Comparison of ENCODE assay signal across 8 mouse cellular contexts in genomic region chr11:95041139-95041609, GRCm38 (mm10). TPM values are rescaled to one million over a fixed set of nuclear protein-coding genes. Genes with fewer than 3 reads are reported as not detected.
DNase-seq lines count a peak whose midpoint lies in the region; ATAC-seq lines count a peak whose summit lies in the region.

TSS of gene Pdk2 (minus strand) at chr11:95041354.

- peak within 1 kb of the TSS; percentile 70 for H3K4me3 ChIP-seq in intestine, embryonic 14.5 days (ENCODE audit: low read depth, low read length)

- peak; percentile 95 for ATAC-seq in intestine, embryonic 14.5 days (replicated peaks; ENCODE audit: low FRiP score, low TSS enrichment, low read depth)
- ATAC-seq in megakaryocyte progenitor cell, adult 5-6 weeks (replicated peaks; ENCODE audit: poor library complexity) = peak; percentile 97

- DNase-seq in adrenal gland, postnatal 10 days = peak; percentile 97
- peak; percentile 91 for DNase-seq in embryo, embryonic 9.5 days (ENCODE audit: extremely low spot score)
- DNase-seq in gastrocnemius, postnatal 36 days = peak; percentile 91 to 95
- peak; percentile 92 for DNase-seq in intestine, embryonic 14.5 days (ENCODE audit: low spot score)
- peak; percentile 97 to 98 for DNase-seq in left cerebral cortex, postnatal 10 days (ENCODE audit: extremely low spot score in 1 of 2, low spot score in 2 of 2)
- peak; percentile 99 for DNase-seq in right cerebral cortex, postnatal 10 days (ENCODE audit: low spot score in 2 of 2)
- DNase-seq in urinary bladder, postnatal 14 days (ENCODE audit: low spot score) = peak; percentile 96

- WGBS in intestine, embryonic 14.5 days = under 1% methylated on average over 41 of the region's 41 CpGs

- H3K4me1 ChIP-seq in intestine, embryonic 14.5 days (replicated peaks; ENCODE audit: control insufficient read depth, insufficient read depth, low read length) = peaks cover 8% of the 10 kb centered on the region

- H3K9me3 ChIP-seq in intestine, embryonic 14.5 days (ENCODE audit: control insufficient read depth, low read length) = no peaks in the 10 kb centered on the region

- H3K27me3 ChIP-seq in intestine, embryonic 14.5 days (replicated peaks; ENCODE audit: control insufficient read depth, insufficient read depth, low read length) = no peaks in the 10 kb centered on the region

- H3K36me3 ChIP-seq in intestine, embryonic 14.5 days (ENCODE audit: control insufficient read depth, insufficient read depth, low read length) = peaks cover 18% of the 10 kb centered on the region; the same call in 1 of the 2 replicates

- peak within 1 kb of the TSS; percentile 91 for H3K4me2 ChIP-seq in intestine, embryonic 14.5 days (ENCODE audit: low read length)

- peak within 1 kb of the TSS; percentile 62 for H3K9ac ChIP-seq in intestine, embryonic 14.5 days (ENCODE audit: low read length)

- peak within 1 kb of the TSS; percentile 30 for H3K27ac ChIP-seq in intestine, embryonic 14.5 days (ENCODE audit: low read depth)

- intact Hi-C loops in gastrocnemius, postnatal 36 days (cut with DNase I) = no loop called here
- intact Hi-C loops in left cerebral cortex, postnatal 10 days (cut with DNase I) = no loop called here

RNA-seq across cellular contexts. Expression of gene Pdk2, which starts in this region (rescaled TPM):
- total RNA-seq in adrenal gland, postnatal 10 days (2021) = 100 to 1,000 TPM; 144 to 199 TPM
- total RNA-seq in gastrocnemius, postnatal 36 days (2021) = 100 to 1,000 TPM; 370 to 480 TPM
- polyA plus RNA-seq in intestine, embryonic 14.5 days (2014; fragmentation: Nextera tagmentation; extraction: Ambion mirVana) = 26.4 and 29.6 TPM in 2 replicates
- total RNA-seq in left cerebral cortex, postnatal 10 days (2021) = 10 to 100 TPM; 43.8 to 50.6 TPM
- 4.2 and 4.8 TPM in 2 replicates for total RNA-seq in megakaryocyte progenitor cell, adult 5-6 weeks (2015)
- total RNA-seq in megakaryocyte progenitor cell, adult 5-6 weeks (2017) = 0.71 and 1.4 TPM in 2 replicates

Comparison
In these comparisons a context has a peak if more than half of its experiments do, and no peak if none do; other contexts are left out.
1. Peak in every context shown above with its lines: DNase-seq, ATAC-seq, H3K4me3 ChIP-seq and H3K27ac ChIP-seq.
2. RNA of gene Pdk2 (total RNA-seq): 370 to 480 TPM in gastrocnemius, postnatal 36 days, 144 to 199 TPM in adrenal gland, postnatal 10 days and 43.8 to 50.6 TPM in left cerebral cortex, postnatal 10 days; 0.71 to 4.8 TPM in megakaryocyte progenitor cell, adult 5-6 weeks; every median in the first group is over 4 times any median in the second.